Mouse (Mus musculus): Measurements from ENCODE around the gene Ptprn2. TPM values are rescaled to one million over a fixed set of nuclear protein-coding genes. Genes with fewer than 3 reads are reported as not detected.
"Not testable (repeated sequence)": the region's sequence is repeated elsewhere in the genome, so short reads cannot be mapped to it uniquely, and the experiment has no call there.

Ptprn2 gene
- total RNA-seq, 2 experiments from 2014 or later: 280 to 289 TPM

DNA sequence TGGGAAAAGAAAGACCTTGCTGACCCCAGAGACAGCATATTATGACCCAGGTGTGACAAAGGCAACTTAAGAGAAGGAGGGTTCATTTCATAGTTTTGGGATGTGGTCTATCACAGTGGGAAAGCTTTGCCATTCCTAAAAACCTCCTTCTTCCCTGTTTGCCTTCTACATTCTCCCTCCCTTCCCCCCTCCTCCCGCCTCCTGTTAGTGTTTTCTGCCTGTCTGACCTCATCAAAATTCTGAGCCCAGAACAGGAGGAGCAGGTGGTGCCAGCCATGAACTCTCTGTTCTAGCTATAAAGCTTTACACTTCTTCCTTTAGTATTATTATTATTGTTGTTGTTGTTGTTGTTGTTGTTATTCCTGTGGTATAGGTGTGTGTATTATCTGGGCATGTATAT, 3.6 kb upstream of the Ptprn2 start:
- no peak overlapping the region for H3K27ac ChIP-seq
- H3K4me3 ChIP-seq: no peak overlapping the region
- no peak for DNase-seq (ENCODE audit: low spot score in 2 of 2)
- no peak for TF ChIP-seq CTCF (conservative IDR thresholded peaks at IDR 0.05)

DNA sequence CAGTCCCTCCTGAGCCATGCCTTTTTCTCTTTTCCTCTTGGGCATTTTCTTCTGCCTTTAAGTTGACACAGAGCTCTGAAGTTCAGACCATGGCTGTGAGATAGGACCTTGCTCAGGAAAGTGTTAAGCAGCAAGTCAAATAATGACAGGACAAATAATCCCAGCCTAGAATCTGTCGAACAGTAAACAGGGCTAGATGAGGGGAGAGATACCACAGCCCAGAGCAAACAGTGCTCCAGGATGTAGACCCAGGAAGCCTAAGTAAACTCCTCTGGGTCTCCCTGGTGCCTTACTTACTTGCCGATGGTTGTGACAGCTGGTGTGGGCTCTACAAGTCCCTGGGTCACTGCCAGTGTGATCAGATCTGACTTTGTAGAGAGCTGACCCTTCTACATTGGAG, 1.9 kb upstream of the Ptprn2 start:
- Histone ChIP-seq H3K27ac (no peak overlapping the region), H3K4me3 (no peak overlapping the region)
- TF ChIP-seq CTCF (conservative IDR thresholded peaks at IDR 0.05): no peak
- DNase-seq (ENCODE audit: low spot score in 2 of 2): no peak

DNA sequence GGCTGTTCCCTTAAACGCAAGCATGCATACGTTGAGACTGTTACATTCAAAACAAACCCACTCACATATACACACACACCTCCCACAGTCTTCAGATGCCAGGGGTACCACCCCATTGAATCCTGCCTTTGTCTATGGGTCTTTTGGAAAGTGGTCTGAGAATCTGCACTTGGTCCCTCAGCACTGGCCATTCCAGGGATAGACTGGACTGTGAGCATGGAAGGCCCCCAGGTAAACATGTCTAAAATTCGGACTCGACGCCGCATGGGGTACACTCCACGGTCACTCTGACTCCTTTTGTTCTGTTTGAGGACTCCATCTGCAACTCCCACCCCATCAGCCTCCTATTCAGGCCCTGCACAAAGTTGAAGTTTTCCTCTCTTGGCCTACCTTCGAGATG, 529 bp upstream of the Ptprn2 start:
- H3K4me3 ChIP-seq: peak overlapping the region; percentile 69
- no peak for DNase-seq (ENCODE audit: low spot score in 2 of 2)
- H3K27ac ChIP-seq: peak overlapping the region; percentile 94; the same call in 1 of the 2 replicates
- no peak for TF ChIP-seq CTCF (conservative IDR thresholded peaks at IDR 0.05)

DNA sequence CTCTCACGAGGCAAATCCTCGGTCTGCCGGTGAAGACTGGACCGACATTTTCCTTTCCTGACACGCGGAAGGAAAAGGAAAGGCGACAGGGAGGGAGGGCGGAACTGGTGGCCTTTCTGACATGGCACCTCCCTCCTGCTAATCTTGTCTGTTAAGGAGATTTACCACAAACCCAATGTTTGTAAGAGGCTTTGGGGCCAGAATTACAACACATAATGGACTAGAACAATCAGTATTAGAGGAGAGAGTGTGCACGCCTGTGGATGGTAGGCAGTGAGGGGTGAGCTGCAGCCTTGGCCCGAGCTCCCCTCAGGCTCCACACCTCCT, 847 bp downstream of the Ptprn2 start:
- Histone ChIP-seq H3K27ac (peak overlapping the region; percentile 94), H3K4me3 (peak overlapping the region; percentile 69)
- TF ChIP-seq CTCF (conservative IDR thresholded peaks at IDR 0.05): no peak
- no peak for DNase-seq (ENCODE audit: low spot score in 2 of 2)

DNA sequence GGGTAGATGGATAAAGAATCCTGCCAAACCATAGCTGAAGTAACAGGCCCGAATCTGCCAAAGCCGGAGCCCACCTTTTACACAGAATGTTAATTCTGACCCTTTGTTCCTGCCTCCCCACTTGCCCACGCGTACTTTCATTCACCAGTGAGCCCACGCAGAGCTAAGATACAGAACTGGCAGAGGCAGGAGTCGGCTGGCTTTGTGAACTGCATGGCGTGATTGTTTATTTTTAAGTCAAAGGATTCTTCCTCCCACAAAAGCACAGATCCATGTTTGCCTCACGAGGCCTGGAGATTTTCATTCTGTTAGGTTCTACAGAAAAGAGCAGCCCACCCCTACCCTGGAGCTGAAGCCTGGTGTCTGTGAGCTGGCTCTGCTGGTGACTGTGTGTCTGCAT, 3.3 kb downstream of the Ptprn2 start:
- H3K4me3 ChIP-seq: no peak overlapping the region
- TF ChIP-seq CTCF (conservative IDR thresholded peaks at IDR 0.05): no peak
- H3K27ac ChIP-seq: peak overlapping the region; percentile 47; the same call in 1 of the 2 replicates
- peak; percentile 19 to 32 for DNase-seq (ENCODE audit: low spot score in 2 of 2)

DNA sequence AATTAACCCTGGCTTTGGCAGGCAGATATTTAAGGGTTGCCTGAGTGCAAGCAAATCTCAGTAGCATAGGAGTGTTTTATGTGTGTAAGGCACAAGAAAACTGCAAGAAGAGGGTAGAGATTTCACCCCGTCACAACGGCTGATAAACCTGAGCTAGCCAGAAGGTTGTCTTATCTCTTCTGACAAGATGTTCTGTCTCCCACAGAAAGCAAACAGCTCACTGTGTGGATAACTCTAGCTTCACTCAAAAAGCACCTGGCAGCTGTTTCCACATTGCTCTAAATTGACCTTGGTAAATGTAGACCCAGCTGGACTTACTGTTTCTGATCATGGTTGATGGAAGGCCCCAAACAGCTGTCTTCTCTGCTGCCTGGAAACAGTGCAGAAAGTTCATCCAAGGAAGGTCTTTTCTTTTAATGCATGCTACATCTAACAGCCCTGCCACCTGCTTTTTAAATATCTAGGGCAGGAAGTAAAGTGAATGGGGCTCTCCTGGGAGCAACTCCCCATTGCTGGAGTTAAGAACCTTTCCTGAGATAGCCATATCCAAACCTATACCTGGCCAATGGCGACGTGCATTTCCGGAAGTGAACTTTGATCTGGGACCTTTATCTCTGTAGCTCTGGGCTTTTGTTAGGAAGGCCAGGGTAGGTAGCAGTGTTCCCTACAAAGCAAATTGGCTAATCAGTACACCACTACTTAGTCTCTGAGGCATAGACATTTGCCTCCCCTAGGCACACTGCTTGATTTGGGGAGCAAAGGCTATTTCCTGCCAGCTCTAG, 5.2 kb downstream of the Ptprn2 start:
- H3K27ac ChIP-seq: no peak overlapping the region
- DNase-seq (ENCODE audit: low spot score in 2 of 2): no peak
- H3K4me3 ChIP-seq: no peak overlapping the region
- no peak for TF ChIP-seq CTCF (conservative IDR thresholded peaks at IDR 0.05)

DNA sequence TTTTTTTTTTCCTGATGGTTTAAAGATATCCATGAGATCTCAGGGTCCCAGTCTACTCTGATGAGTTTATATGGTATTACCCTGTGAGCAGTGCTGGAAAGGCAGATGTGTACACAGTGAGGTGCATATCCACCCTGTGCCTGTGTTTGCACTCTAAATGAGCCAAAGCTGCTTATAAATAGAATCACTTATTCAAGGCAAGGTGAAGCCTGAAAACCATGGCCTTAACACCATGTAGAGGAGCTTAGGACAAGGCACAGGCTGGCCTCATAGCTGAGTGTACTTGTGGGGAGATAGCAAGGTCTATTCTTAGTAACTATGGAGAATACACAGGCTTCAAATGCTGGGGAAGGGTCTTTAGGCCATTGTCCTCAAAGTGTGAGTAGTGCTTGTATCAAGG, 13.1 kb downstream of the Ptprn2 start:
- no peak overlapping the region for H3K27ac ChIP-seq
- DNase-seq (ENCODE audit: low spot score in 2 of 2): no peak
- H3K4me3 ChIP-seq: no peak overlapping the region
- no peak for TF ChIP-seq CTCF (conservative IDR thresholded peaks at IDR 0.05)

DNA sequence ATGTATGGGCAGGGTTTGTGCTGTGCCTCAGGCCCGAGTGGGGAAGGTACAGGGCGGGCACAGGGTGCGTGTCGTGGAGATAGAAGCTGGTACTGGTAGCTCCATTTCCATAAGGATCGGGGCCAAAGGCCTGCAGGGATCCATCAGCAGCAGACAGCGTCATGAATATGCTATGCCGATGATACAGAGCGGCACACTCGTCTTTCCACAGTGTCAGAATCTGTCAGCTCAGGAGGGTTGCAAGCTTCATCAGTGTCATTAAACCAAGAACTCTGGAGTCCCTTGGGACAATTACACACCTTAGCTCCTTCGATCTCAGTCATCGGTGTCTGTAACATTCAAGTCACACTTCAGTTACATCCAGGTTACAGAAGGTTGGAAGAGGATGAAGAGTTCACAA, 15.1 kb downstream of the Ptprn2 start:
- Histone ChIP-seq H3K27ac (no peak overlapping the region), H3K4me3 (no peak overlapping the region)
- TF ChIP-seq CTCF (conservative IDR thresholded peaks at IDR 0.05): no peak
- no peak for DNase-seq (ENCODE audit: low spot score in 2 of 2)

DNA sequence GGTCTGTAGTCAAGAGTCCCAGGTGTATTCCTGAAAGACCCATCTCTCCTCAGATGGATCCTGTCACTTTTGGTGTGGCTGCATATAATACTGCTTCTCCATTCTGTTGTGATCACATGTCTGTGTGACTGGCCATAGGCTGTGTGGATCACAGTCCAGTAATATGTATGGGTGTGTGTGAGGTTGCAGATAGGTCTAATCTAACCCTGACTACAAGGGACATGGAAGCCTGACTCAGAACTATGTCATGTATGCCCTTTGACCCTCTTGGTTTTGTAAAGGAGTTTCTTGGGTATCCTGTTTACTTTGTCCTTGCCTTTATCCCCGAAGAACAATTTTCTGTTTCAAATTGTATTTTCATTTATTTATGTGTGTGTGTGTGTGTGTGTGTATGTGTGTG, 27.0 kb downstream of the Ptprn2 start:
- Histone ChIP-seq H3K4me3 (no peak overlapping the region), H3K27ac (no peak overlapping the region)
- TF ChIP-seq CTCF (conservative IDR thresholded peaks at IDR 0.05): no peak
- no peak for DNase-seq (ENCODE audit: low spot score in 2 of 2)

DNA sequence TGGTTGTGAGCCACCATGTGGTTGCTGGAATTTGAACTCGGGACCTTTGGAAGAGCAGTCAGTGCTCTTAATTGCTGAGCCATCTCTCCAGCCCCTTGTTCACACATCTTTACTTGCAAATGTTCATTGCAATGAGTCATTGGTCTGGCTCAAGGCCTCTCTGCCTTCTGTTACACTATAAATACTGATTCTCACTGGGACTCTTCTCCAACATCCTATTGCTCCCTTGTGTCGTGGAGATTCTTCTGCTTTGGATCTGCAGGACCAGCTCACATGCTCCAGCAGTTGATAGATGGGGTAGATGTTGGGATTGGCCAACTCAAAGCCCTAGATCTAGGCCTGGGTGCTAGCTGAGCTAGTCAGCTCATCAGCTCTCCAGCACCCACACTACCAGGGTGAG, 28.3 kb downstream of the Ptprn2 start:
- DNase-seq (ENCODE audit: low spot score in 2 of 2); H3K4me3 ChIP-seq; H3K27ac ChIP-seq: not testable (repeated sequence)

DNA sequence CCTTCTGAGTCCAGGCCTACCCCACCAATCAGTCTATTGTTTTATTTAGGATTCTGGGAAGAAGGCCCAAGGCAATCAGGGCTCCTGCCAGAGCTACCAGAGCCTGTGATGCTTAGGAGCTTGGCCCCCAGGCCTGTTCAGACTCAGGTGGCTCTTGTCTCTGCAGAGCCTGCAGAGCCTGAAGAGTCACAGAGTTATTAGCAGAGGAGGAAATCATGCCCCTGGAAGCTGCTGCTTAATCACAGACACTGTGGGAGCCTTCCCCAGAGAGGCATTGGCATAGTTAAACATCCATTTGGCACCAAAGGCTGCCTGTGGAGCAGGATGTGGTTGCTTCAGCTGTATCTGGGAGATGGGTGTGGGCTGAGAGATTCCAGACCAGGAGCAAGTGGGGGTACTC, 30.3 kb downstream of the Ptprn2 start:
- peak overlapping the region; percentile 70 for H3K27ac ChIP-seq

DNA sequence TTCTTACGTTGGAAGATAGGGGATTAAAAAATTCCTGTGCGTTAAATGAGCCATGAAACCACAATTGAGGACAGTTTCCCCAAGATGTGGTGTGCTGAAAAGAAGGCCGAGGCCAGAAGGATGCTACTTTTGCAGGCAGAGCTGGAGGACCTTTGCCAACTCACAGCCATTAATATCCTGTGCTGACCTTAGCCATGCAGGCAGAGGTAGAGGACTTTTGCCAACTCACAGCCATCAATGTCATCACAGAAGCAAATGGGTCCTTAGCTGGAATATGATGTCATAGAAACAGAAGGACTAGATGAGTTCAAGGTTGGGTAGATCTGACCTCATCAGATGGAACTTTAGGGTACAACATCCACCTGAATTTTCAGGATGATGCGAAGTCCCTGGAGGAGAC, 43.3 kb downstream of the Ptprn2 start:
- TF ChIP-seq CTCF (conservative IDR thresholded peaks at IDR 0.05): no peak

More for the DNA sequence above, 30.3 kb downstream of the Ptprn2 start:
- DNase-seq (ENCODE audit: low spot score in 2 of 2): peak in 1 of 2 experiments; percentile 41
- no peak overlapping the region for H3K4me3 ChIP-seq
- no peak for TF ChIP-seq CTCF (conservative IDR thresholded peaks at IDR 0.05)

DNA sequence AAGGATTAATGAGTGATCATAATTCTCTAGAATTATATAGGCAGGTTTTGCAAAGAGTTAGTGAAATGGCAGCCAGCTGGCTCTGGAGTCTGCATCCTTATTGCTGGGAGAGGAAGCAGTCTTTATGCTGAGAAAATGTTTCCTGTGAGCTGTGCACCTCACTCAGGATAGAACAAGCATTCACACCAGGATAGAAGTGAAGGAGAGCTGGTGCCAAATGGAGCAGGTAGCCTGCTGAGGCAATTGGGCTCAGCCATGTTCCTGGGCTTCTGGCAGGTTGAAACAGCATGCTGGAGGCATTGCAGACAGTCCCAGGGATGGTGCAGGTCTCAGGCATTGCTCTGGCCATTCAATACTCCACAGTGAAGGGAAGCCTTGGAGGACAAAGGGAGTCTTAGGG, 47.8 kb downstream of the Ptprn2 start:
- no peak for DNase-seq (ENCODE audit: low spot score in 2 of 2)
- no peak overlapping the region for H3K4me3 ChIP-seq
- no peak for TF ChIP-seq CTCF (conservative IDR thresholded peaks at IDR 0.05)
- H3K27ac ChIP-seq: peak overlapping the region; percentile 23; the same call in 1 of the 2 replicates

More for the DNA sequence above, 43.3 kb downstream of the Ptprn2 start:
- Histone ChIP-seq H3K27ac (no peak overlapping the region), H3K4me3 (no peak overlapping the region)
- DNase-seq (ENCODE audit: low spot score in 2 of 2): no peak

DNA sequence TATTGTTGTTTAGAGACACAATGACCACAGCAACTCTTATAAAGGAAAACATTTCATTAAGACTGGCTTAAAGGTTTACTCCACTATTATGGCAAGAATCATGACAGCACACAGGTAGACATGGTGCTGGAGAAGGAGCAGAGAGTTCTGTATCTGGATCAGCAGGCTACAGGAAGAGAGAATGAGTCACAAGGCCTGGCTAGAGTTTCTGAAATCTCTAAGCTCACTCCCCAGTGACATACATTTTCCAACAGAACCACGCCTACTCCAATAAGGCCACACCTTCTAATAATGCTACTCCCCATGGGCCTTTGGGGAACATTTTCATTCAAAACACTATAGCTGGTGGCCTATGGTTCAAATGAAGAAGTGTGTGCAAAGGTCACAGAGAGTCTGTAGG, 53.8 kb downstream of the Ptprn2 start:
- no peak overlapping the region for H3K27ac ChIP-seq
- DNase-seq (ENCODE audit: low spot score in 2 of 2): no peak
- TF ChIP-seq CTCF (conservative IDR thresholded peaks at IDR 0.05): no peak
- no peak overlapping the region for H3K4me3 ChIP-seq
